Mouse (Mus musculus) neural tube, embryonic 14.5 days (tissue): ENCODE results near the gene Plcxd2. TPM values are rescaled to one million over a fixed set of nuclear protein-coding genes. Genes with fewer than 3 reads are reported as not detected.
A peak's percentile ranks its signal among the peaks of the same experiment; 100 is the strongest.

Source experiments
- ATAC-seq: fragments of 200-750 bp; cut with Nextera tagmentation; 2 replicates; pipeline ENCODE4 v1.8.0; 2017; ENCODE audit warnings: low read depth, mild to moderate bottlenecking, moderate TSS enrichment, moderate library complexity
- H3K27ac ChIP-seq: fragments of 300-500 bp; sonication (generic); 2 replicates; pipeline ENCODE4 v1.5.1; 2014; ENCODE audit warnings: low read depth, mild to moderate bottlenecking, control low read depth, low read length, moderate library complexity, mixed read lengths
- H3K27me3 ChIP-seq: fragments of 300-500 bp; sonication (generic); 2 replicates; pipeline ENCODE4 v1.6.1; 2014; ENCODE audit warnings: low read length; ENCODE audit not compliant: control insufficient read depth, insufficient read depth
- H3K36me3 ChIP-seq: fragments of 300-500 bp; sonication (generic); 2 replicates; pipeline ENCODE4 v1.6.1; 2014; ENCODE audit warnings: low read length, mixed read lengths; ENCODE audit not compliant: control insufficient read depth, insufficient read depth
- H3K4me1 ChIP-seq: fragments of 300-500 bp; sonication (generic); 2 replicates; pipeline ENCODE4 v1.6.1; 2014; ENCODE audit warnings: low read length; ENCODE audit not compliant: control insufficient read depth, insufficient read depth
- H3K4me2 ChIP-seq: fragments of 300-500 bp; sonication (generic); 2 replicates; pipeline ENCODE4 v1.6.1; 2014; ENCODE audit warnings: mild to moderate bottlenecking, low read depth, low read length, control low read depth
- H3K4me3 ChIP-seq: fragments of 300-500 bp; sonication (generic); 2 replicates; pipeline ENCODE4 v1.5.1; 2014; ENCODE audit warnings: low read depth, low read length, control low read depth, mixed read lengths
- H3K9ac ChIP-seq: fragments of 300-500 bp; sonication (generic); replicated peaks from 2 replicates; pipeline ENCODE4 v1.6.1; 2014; ENCODE audit warnings: low read depth, mild to moderate bottlenecking, control low read depth, low read length, mixed read lengths
- H3K9me3 ChIP-seq: fragments of 300-500 bp; sonication (generic); 2 replicates; pipeline ENCODE4 v1.6.1; 2016; ENCODE audit warnings: low read length; ENCODE audit not compliant: control insufficient read depth
- WGBS: fragments of 180-500 bp; shearing (Covaris S2); extraction: QIAGEN DNeasy Blood & Tissue Kit; methylation state at CpG from one replicate; pipeline ENCODE4 v1.1.7; 2014; 5-methylcytosine and 5-hydroxymethylcytosine counted together
- polyA plus RNA-seq: library from polyadenylated mRNA; unstranded; fragments of >200 nt; fragmentation: Nextera tagmentation; extraction: Ambion mirVana; gene quantifications from 2 replicates; pipeline ENCODE4 v1.2.1, GENCODE M21; 2014

The Plcxd2 gene
- polyA plus RNA-seq, 1 experiment from 2014 or later, result 15.1 TPM

DNA sequence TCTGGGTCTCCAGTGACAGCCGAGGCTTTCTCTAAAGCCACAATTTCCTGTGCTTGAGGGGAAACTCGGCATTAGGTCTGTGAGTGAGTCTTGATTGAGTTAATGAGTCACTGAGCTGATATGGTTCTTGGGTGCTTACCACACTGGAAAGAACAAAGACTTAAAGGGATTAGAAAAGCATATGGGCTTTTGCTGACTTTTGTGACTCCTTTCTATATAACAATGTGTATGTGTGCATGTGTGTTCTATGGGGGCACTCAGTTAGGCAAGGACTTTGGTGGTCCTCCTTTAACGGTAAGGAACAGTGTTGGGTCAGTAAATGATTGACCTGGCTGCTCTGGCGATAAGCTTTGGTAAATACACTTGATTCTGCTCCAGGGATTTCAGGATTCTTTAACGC lies 57.5 kb downstream of the Plcxd2 start:
- Histone ChIP-seq H3K9me3 (no peaks in the 10 kb centered on the region), H3K36me3 (no peaks in the 10 kb centered on the region), H3K9ac (no peak overlapping the region), H3K4me2 (no peak overlapping the region), H3K27ac (no peak overlapping the region), H3K4me3 (no peak overlapping the region), H3K4me1 (no peaks in the 10 kb centered on the region), H3K27me3 (no peaks in the 10 kb centered on the region)
- WGBS, result 62% methylated on average over 5 of the region's 5 CpGs
- ATAC-seq, result no peak

GRCm38 (mm10) chr16:45952035-45952434 lies 58.0 kb downstream of the Plcxd2 start:
- Histone ChIP-seq H3K27me3 (no peaks in the 10 kb centered on the region), H3K9ac (no peak overlapping the region), H3K4me2 (no peak overlapping the region), H3K36me3 (no peaks in the 10 kb centered on the region), H3K27ac (no peak overlapping the region), H3K4me1 (no peaks in the 10 kb centered on the region), H3K9me3 (no peaks in the 10 kb centered on the region), H3K4me3 (no peak overlapping the region)
- 90% methylated on average over 2 of the region's 2 CpGs for WGBS
- ATAC-seq, result no peak

DNA sequence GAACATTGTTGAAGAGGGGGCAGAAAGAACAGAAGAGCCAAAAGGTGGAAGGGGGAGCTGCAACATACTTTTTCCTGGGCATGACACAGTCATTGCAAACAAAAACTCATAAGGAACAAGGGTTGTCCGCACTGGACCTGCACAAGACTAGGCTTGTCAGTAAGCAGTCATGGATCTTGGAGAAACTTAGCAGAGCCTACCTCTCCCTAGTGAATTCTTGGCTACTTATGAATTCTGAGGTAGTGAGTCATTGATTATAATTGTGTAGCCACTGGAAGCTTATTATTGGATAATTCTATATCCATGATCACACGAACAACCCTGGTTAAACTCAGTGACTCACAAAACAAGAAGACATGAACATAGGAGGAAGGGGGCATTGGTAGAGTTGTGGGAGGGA lies 63.7 kb downstream of the Plcxd2 start:
- H3K36me3 ChIP-seq, result no peaks in the 10 kb centered on the region
- 95% methylated on average over 2 of the region's 2 CpGs for WGBS
- ATAC-seq, result no peak
- no peaks in the 10 kb centered on the region for H3K4me1 ChIP-seq
- H3K27me3 ChIP-seq, result no peaks in the 10 kb centered on the region
- no peak overlapping the region for H3K4me3 ChIP-seq
- no peaks in the 10 kb centered on the region for H3K9me3 ChIP-seq
- H3K27ac ChIP-seq, result no peak overlapping the region
- H3K4me2 ChIP-seq, result no peak overlapping the region
- no peak overlapping the region for H3K9ac ChIP-seq

DNA sequence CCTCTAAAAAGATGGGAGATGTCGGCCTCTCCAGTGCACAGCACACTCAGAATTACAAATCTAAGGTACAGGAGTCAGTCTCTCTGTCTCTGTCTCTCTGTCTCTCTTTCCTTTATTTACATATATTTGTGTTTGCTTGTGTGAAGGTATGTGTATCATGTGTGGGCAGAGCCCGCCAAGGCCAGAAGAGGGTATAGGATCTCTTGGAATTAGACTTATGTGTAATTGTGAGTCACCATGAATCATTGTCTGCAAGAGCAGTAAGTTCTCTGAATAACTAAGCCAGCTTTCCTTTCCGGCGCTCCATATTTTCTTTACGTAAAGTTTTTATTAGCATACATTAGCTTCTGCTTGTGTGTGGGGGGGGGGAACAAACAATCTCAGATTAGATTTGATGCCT lies 64.4 kb downstream of the Plcxd2 start:
- H3K36me3 ChIP-seq, result no peaks in the 10 kb centered on the region
- no peak overlapping the region for H3K9ac ChIP-seq
- H3K27me3 ChIP-seq, result no peaks in the 10 kb centered on the region
- no peak for ATAC-seq
- 81% methylated on average over 5 of the region's 5 CpGs for WGBS
- no peak overlapping the region for H3K4me3 ChIP-seq
- no peak overlapping the region for H3K4me2 ChIP-seq
- H3K9me3 ChIP-seq, result no peaks in the 10 kb centered on the region
- no peaks in the 10 kb centered on the region for H3K4me1 ChIP-seq
- H3K27ac ChIP-seq, result no peak overlapping the region

- ATAC-seq, result peak; percentile 28; the same call in 1 of the 2 replicates
- no peaks in the 10 kb centered on the region for H3K4me1 ChIP-seq
- no peaks in the 10 kb centered on the region for H3K36me3 ChIP-seq
- WGBS, result 22% methylated on average over 11 of the region's 11 CpGs
- H3K27me3 ChIP-seq, result no peaks in the 10 kb centered on the region
- no peak overlapping the region; the same call in 1 of the 2 replicates for H3K4me2 ChIP-seq
- no peak overlapping the region for H3K9ac ChIP-seq
- no peak overlapping the region for H3K4me3 ChIP-seq
- H3K27ac ChIP-seq, result no peak overlapping the region
- H3K9me3 ChIP-seq, result no peaks in the 10 kb centered on the region
Measured at GRCm38 (mm10) chr16:45945174-45945631, 64.8 kb downstream of the Plcxd2 start.

GRCm38 (mm10) chr16:45942169-45942891 lies 67.7 kb downstream of the Plcxd2 start:
- Histone ChIP-seq H3K4me1 (no peaks in the 10 kb centered on the region), H3K9me3 (no peaks in the 10 kb centered on the region), H3K36me3 (no peaks in the 10 kb centered on the region), H3K27me3 (no peaks in the 10 kb centered on the region), H3K4me3 (no peak overlapping the region), H3K9ac (no peak overlapping the region), H3K27ac (no peak overlapping the region), H3K4me2 (no peak overlapping the region)
- 88% methylated on average over 8 of the region's 8 CpGs for WGBS
- ATAC-seq, result no peak

GRCm38 (mm10) chr16:45940701-45941100 lies 69.3 kb downstream of the Plcxd2 start:
- Histone ChIP-seq H3K4me3 (no peak overlapping the region), H3K36me3 (no peaks in the 10 kb centered on the region), H3K27me3 (no peaks in the 10 kb centered on the region), H3K4me1 (no peaks in the 10 kb centered on the region), H3K9ac (no peak overlapping the region), H3K4me2 (no peak overlapping the region), H3K9me3 (no peaks in the 10 kb centered on the region), H3K27ac (no peak overlapping the region)
- WGBS, result 84% methylated on average over 2 of the region's 2 CpGs
- no peak for ATAC-seq

DNA sequence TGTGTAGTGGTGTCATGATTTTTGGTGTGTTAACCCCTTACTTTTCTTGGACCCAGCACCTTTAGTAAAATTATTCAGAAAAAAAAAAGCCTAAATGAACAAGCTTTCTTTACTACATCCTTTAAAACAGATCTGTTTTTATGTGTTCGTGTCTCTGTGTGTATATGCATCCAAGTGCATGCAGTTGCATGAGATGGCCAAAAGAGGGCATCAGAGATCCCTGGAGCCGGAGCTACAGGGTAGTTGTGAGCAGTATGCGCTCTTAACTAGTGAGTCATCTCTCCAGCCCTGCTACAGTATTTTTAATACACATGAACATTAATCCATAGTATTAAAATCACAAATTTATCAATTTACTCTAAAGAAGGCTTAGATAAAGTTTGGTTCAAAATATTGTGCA lies 70.6 kb downstream of the Plcxd2 start:
- Histone ChIP-seq H3K27ac (no peak overlapping the region), H3K4me3 (no peak overlapping the region), H3K9me3 (no peaks in the 10 kb centered on the region), H3K9ac (no peak overlapping the region), H3K4me2 (no peak overlapping the region), H3K27me3 (no peaks in the 10 kb centered on the region), H3K4me1 (no peaks in the 10 kb centered on the region), H3K36me3 (no peaks in the 10 kb centered on the region)
- ATAC-seq, result no peak
- 96% methylated on average over 3 of the region's 3 CpGs for WGBS

DNA sequence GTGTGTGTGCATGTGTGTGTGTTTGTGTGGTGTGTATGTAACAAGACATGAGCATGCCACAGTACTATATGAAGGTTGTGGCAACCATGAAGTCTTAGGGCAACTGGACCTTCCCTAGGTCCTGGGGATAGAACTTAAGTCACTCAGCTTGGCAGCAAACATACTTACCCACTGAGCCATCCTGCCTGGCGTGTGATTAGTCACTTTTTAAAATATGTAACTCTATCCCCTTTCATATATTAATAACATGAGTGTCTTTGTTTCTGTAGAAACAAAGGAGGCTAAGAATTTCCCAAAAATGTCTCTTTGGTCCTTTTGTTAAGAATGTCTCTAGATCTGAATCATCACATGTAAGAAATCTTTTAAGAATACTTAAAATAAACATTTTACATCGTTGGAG lies 72.6 kb downstream of the Plcxd2 start:
- Histone ChIP-seq H3K4me1 (no peaks in the 10 kb centered on the region), H3K36me3 (no peaks in the 10 kb centered on the region), H3K4me3 (no peak overlapping the region), H3K27me3 (no peaks in the 10 kb centered on the region), H3K9ac (no peak overlapping the region), H3K4me2 (no peak overlapping the region), H3K9me3 (no peaks in the 10 kb centered on the region), H3K27ac (no peak overlapping the region)
- 72% methylated on average over 2 of the region's 2 CpGs for WGBS
- no peak for ATAC-seq
